8 mouse cellular contexts compared by ENCODE assay signal in genomic region chr7:16931968-16932627, GRCm38 (mm10). TPM values are rescaled to one million over a fixed set of nuclear protein-coding genes. Genes with fewer than 3 reads are reported as not detected.
DNase-seq lines count a peak whose midpoint lies in the region; ATAC-seq lines count a peak whose summit lies in the region.

No protein-coding gene starts in this region.

- DNase-seq in CD4-positive, CD25-positive, alpha-beta regulatory T cell, adult 2 months (ENCODE audit: low read depth, low spot score): peak; percentile 93
- DNase-seq in adrenal gland, postnatal 14 days: peak; percentile 88
- peak; percentile 85 for DNase-seq in embryonic facial prominence, embryonic 10.5 days (ENCODE audit: low spot score)
- DNase-seq in heart, adult 8-10 months (ENCODE audit: low spot score): peak; percentile 87
- peak; percentile 89 for DNase-seq in kidney, adult 9 months
- DNase-seq in liver: peak; percentile 81
- DNase-seq in naive thymus-derived CD4-positive, alpha-beta T cell, adult 2 months (ENCODE audit: low read depth): peak; percentile 93

- H3K9ac ChIP-seq in stomach, embryonic 16.5 days (ENCODE audit: low read length): no peak overlapping the region

- no peak overlapping the region for H3K27ac ChIP-seq in embryonic facial prominence, embryonic 10.5 days (replicated peaks)
- 0 out of 2 replicates have a peak overlapping the region, but pooled peaks have one; percentile 24 for H3K27ac ChIP-seq in stomach, embryonic 16.5 days (ENCODE audit: low read length)

- no peaks in the 10 kb centered on the region for H3K27me3 ChIP-seq in embryonic facial prominence, embryonic 10.5 days (replicated peaks; ENCODE audit: low read depth, poor library complexity, severe bottlenecking)
- H3K27me3 ChIP-seq in stomach, embryonic 16.5 days (ENCODE audit: control insufficient read depth, insufficient read depth, low read length): no peaks in the 10 kb centered on the region

- H3K4me1 ChIP-seq in embryonic facial prominence, embryonic 10.5 days: no peaks in the 10 kb centered on the region; the same call in 1 of the 2 replicates
- H3K4me1 ChIP-seq in stomach, embryonic 16.5 days (ENCODE audit: control insufficient read depth, insufficient read depth, low read length): peaks cover 7% of the 10 kb centered on the region

- no peaks in the 10 kb centered on the region for H3K36me3 ChIP-seq in embryonic facial prominence, embryonic 10.5 days (replicated peaks)
- no peaks in the 10 kb centered on the region for H3K36me3 ChIP-seq in stomach, embryonic 16.5 days (ENCODE audit: control insufficient read depth, insufficient read depth, low read length)

- no peaks in the 10 kb centered on the region for H3K9me3 ChIP-seq in embryonic facial prominence, embryonic 10.5 days
- no peaks in the 10 kb centered on the region for H3K9me3 ChIP-seq in stomach, embryonic 16.5 days (replicated peaks; ENCODE audit: control insufficient read depth, low read length)

- ATAC-seq in stomach, embryonic 16.5 days (ENCODE audit: insufficient read depth, low FRiP score): peak; percentile 62; the same call in 1 of the 2 replicates

- no peak overlapping the region for H3K4me2 ChIP-seq in stomach, embryonic 16.5 days (ENCODE audit: low read depth, low read length)

- H3K4me3 ChIP-seq in embryonic facial prominence, embryonic 10.5 days: no peak overlapping the region
- no peak overlapping the region for H3K4me3 ChIP-seq in stomach, embryonic 16.5 days (replicated peaks; ENCODE audit: low read length)

- 20% methylated on average over 14 of the region's 14 CpGs for WGBS in embryonic facial prominence, embryonic 10.5 days
- 16% methylated on average over 14 of the region's 14 CpGs for WGBS in stomach, embryonic 16.5 days

RNA-seq across cellular contexts. Expression of gene Calm3, which starts 8.2 kb away (rescaled TPM):
- 222 and 231 TPM in 2 replicates for total RNA-seq in adrenal gland, postnatal 14 days (2021)
- polyA plus RNA-seq in embryonic facial prominence, embryonic 10.5 days (2016; fragmentation: Nextera tagmentation; extraction: Ambion mirVana): 121 and 126 TPM in 2 replicates
- 100 to 1,000 TPM; 153 to 208 (median 191) TPM for total RNA-seq in heart, adult 8-10 months (2022)
- polyA plus RNA-seq in stomach, embryonic 16.5 days (2015; fragmentation: Nextera tagmentation; extraction: Ambion mirVana): 120 and 126 TPM in 2 replicates

RNA-seq across cellular contexts. Expression of gene Pnmal2, which starts 12.4 kb away (rescaled TPM):
- total RNA-seq in adrenal gland, postnatal 14 days (2021): 24.6 and 27.2 TPM in 2 replicates
- 2.9 and 4.6 TPM in 2 replicates for polyA plus RNA-seq in embryonic facial prominence, embryonic 10.5 days (2016; fragmentation: Nextera tagmentation; extraction: Ambion mirVana)
- 1 to 10 TPM; 3.5 to 4.9 (median 4.3) TPM for total RNA-seq in heart, adult 8-10 months (2022)
- polyA plus RNA-seq in stomach, embryonic 16.5 days (2015; fragmentation: Nextera tagmentation; extraction: Ambion mirVana): 7.8 and 10.2 TPM in 2 replicates

RNA-seq across cellular contexts. Expression of gene Ptgir, which starts 25.8 kb away (rescaled TPM):
- total RNA-seq in adrenal gland, postnatal 14 days (2021): 1.2 and 2.6 TPM in 2 replicates
- polyA plus RNA-seq in embryonic facial prominence, embryonic 10.5 days (2016; fragmentation: Nextera tagmentation; extraction: Ambion mirVana): 0.52 and 0.64 TPM in 2 replicates
- 1 to 10 TPM; 1.9 to 3.5 (median 3.1) TPM for total RNA-seq in heart, adult 8-10 months (2022)
- polyA plus RNA-seq in stomach, embryonic 16.5 days (2015; fragmentation: Nextera tagmentation; extraction: Ambion mirVana): 3.0 and 3.2 TPM in 2 replicates

RNA-seq across cellular contexts. Expression of gene Pnmal1, which starts 27.4 kb away (rescaled TPM):
- total RNA-seq in adrenal gland, postnatal 14 days (2021): 4.6 and 5.6 TPM in 2 replicates
- polyA plus RNA-seq in embryonic facial prominence, embryonic 10.5 days (2016; fragmentation: Nextera tagmentation; extraction: Ambion mirVana): 3.4 and 4.0 TPM in 2 replicates
- total RNA-seq in heart, adult 8-10 months (2022): not detected
- 3.2 and 3.4 TPM in 2 replicates for polyA plus RNA-seq in stomach, embryonic 16.5 days (2015; fragmentation: Nextera tagmentation; extraction: Ambion mirVana)

RNA-seq across cellular contexts. Expression of gene Gng8, which starts 40.5 kb away (rescaled TPM):
- total RNA-seq in adrenal gland, postnatal 14 days (2021): 0.59 and 0.60 TPM in 2 replicates
- polyA plus RNA-seq in embryonic facial prominence, embryonic 10.5 days (2016; fragmentation: Nextera tagmentation; extraction: Ambion mirVana): 14.7 and 20.3 TPM in 2 replicates
- 1 to 10 TPM; 1.0 to 1.5 (median 1.1) TPM for total RNA-seq in heart, adult 8-10 months (2022)
- 9.7 and 12.0 TPM in 2 replicates for polyA plus RNA-seq in stomach, embryonic 16.5 days (2015; fragmentation: Nextera tagmentation; extraction: Ambion mirVana)
